Mouse (Mus musculus) embryonic fibroblast, embryonic 13.5 days (primary cell): Measurements from ENCODE around the gene Rhebl1.

Source experiments
- CTCF ChIP-seq: IDR thresholded peaks from 2 replicates; pipeline ENCODE4 v1.5.1; 2011; ENCODE audit warnings: mild to moderate bottlenecking, control low read depth, low read length, moderate library complexity, borderline replicate concordance; ENCODE audit not compliant: insufficient read depth
- POLR2A ChIP-seq: IDR thresholded peaks from 2 replicates; pipeline ENCODE4 v1.6.1; 2011; ENCODE audit warnings: low read depth, mild to moderate bottlenecking, control low read depth, low read length, moderate library complexity

DNA sequence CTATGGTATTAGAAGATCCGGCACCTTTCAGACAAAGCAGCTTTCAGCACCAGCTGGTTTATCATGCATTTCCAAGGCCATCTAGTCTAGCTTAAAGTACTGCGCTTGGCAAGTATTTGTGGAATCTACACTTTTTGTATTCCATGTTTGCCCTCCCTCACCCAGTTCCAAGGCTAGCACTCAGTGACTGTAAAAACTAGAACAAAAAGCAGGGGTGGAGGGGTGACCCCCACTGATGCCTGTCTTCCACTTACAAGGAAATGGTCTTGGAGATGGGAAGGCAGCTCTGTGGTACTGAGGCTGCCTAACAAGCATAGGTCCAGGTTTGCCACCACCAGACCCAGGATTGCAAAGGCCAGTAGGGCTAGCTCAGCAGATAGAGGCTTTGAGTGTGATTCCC lies 8.3 kb upstream of the Rhebl1 start:
- TF ChIP-seq POLR2A (no peak), CTCF (no peak)
